Mouse (Mus musculus): ENCODE data around the gene Fau. TPM values are rescaled to one million over a fixed set of nuclear protein-coding genes. Genes with fewer than 3 reads are reported as not detected.

The Fau gene
- 809 and 853 TPM in 2 replicates for polyA plus RNA-seq (2015; fragmentation: Nextera tagmentation; extraction: Ambion mirVana)

DNA sequence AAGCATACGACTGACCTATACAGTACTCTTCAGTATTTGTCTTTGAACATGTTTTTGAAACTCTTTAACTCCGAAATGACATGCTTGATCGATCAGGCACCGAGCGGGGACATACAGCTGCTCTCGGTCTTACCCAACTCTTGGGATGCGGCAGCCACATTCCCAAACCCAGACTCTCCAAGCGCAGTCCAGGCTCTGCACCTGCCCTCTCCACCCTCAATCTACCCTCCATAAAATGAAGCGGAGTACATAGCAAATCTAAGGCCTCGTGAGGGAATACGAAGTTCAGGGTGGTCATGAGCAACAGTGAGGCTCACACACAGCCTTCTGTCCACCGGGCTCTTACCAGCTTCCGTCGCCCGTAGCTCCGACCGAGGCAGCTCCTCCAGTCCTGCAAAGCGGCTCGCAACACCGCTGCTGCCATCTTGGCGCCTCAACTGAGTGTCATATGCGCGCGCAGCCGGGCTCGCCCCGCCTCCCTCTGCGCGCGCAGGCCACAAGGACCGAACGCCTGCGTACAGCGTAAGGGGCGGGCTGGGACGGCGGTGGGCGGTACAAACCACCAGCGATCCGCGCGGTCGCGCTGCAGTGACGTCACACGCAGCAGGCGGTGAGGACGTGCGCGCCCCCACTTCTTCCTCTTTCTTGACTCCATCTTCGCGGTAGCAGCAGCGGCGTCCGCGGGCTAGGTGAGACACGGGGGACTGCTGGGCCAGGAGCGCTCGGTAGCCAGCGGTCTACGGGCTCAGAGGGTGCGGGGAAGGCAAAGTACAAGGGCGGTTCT lies at the start of gene Fau, which contains the start of gene Mrpl49:
TSS of gene Fau (plus strand) at position 532 of the 784 bp plus-strand sequence.
TSS of gene Mrpl49 (minus strand) at position 473 of the 784 bp plus-strand sequence.
- peak within 1 kb of the TSS; percentile 80 for H3K4me2 ChIP-seq (replicated peaks)
- H3K9me3 ChIP-seq (replicated peaks) = no peaks in the 10 kb centered on the region
- H3K36me3 ChIP-seq = peaks cover 47% of the 10 kb centered on the region
- H3K4me1 ChIP-seq = peaks cover 33% of the 10 kb centered on the region
- ATAC-seq (ENCODE audit: insufficient number of reproducible peaks, low FRiP score, low TSS enrichment, low read depth) = peak; percentile 92
- peak within 1 kb of the TSS; percentile 86 for H3K27ac ChIP-seq (replicated peaks)
- H3K4me3 ChIP-seq (replicated peaks) = peak within 1 kb of the TSS; percentile 97
- WGBS = under 1% methylated on average over 62 of the region's 63 CpGs
- H3K9ac ChIP-seq = peak within 1 kb of the TSS; percentile 95
- H3K27me3 ChIP-seq = no peaks in the 10 kb centered on the region

DNA sequence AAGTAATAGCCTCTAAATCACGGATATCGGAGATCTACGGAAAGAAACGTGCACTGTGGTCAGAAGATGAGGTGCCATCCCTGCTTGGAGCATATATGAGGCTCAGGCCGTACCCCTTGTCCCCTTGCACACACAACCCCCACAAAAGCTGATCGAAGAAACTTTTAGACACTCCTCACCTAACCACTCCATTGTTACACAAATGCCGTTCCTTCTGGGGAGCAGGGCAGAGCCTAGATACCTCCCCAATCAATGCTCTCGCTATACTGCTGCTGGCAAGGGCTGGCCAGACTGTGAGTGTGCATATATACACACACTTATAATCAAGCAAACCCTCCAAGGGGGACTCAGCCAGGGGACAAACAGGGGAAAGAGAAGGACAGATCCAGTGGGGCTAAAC lies 48.5 kb upstream of the Fau start:
- 70% methylated on average over 8 of the region's 8 CpGs for WGBS
- no peak overlapping the region for H3K27ac ChIP-seq (replicated peaks)
- no peak for ATAC-seq (ENCODE audit: insufficient number of reproducible peaks, low FRiP score, low TSS enrichment, low read depth)
- H3K9ac ChIP-seq = no peak overlapping the region
- no peaks in the 10 kb centered on the region for H3K9me3 ChIP-seq (replicated peaks)
- H3K4me3 ChIP-seq (replicated peaks) = no peak overlapping the region
- H3K4me1 ChIP-seq = peaks cover 5% of the 10 kb centered on the region
- H3K27me3 ChIP-seq = no peaks in the 10 kb centered on the region
- H3K36me3 ChIP-seq = peaks cover 35% of the 10 kb centered on the region
- no peak overlapping the region for H3K4me2 ChIP-seq (replicated peaks)

DNA sequence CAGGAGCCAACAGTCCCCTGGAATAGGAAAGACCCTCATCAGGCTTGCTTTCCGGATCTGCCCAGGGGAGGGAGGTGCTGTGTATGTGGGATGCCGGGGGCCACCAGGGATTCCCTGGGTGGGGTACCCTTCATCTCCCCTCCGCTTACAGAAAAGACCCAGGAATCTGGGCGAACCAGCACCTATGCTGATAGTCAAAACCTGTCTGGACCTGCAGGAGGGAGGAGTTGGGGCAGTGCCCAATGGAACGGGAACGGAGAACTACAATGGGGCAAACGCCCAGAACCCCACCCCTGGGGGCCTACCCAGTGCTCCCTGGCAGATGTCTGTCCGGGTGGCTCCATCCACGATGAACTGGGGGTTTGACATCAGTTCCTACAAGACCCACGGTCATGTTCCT lies 44.0 kb upstream of the Fau start:
- Histone ChIP-seq H3K36me3 (peaks cover 13% of the 10 kb centered on the region; the same call in 1 of the 2 replicates), H3K27me3 (no peaks in the 10 kb centered on the region), H3K4me3 (replicated peaks) (peak overlapping the region; percentile 59), H3K4me2 (replicated peaks) (peak overlapping the region; percentile 90), H3K27ac (replicated peaks) (no peak overlapping the region), H3K9me3 (replicated peaks) (no peaks in the 10 kb centered on the region), H3K4me1 (peaks cover 31% of the 10 kb centered on the region), H3K9ac (no peak overlapping the region)
- 74% methylated on average over 10 of the region's 10 CpGs for WGBS
- no peak for ATAC-seq (ENCODE audit: insufficient number of reproducible peaks, low FRiP score, low TSS enrichment, low read depth)

DNA sequence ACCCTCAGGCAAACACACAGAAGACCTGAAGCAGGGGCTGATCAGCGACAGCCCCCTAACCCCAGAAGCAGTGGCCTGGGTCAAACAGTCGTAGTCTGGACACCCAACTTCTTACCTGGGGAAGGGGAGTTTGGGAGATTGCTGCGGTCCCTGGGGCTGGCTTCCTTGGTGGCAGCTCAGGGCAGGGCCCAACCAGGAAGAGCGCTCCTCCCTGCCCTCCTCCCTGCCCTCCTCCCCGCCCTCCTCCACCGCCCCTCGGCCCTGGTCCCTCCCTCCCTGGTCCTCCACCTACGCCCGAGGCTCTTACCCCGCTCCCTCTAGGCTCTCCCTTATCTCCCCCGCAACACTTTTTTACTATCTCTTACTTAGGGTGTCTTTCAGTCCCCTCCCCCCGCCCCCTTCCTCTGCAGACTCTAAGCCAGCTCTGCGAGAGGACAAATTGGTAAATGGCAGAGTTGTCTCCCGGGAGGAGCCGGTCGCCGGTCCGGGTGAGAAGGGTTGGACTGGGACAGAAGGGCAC lies 42.6 kb upstream of the Fau start:
- H3K9ac ChIP-seq = peak overlapping the region; percentile 64
- no peaks in the 10 kb centered on the region for H3K9me3 ChIP-seq (replicated peaks)
- H3K4me1 ChIP-seq = peaks cover 31% of the 10 kb centered on the region
- peak overlapping the region; percentile 59 for H3K4me3 ChIP-seq (replicated peaks)
- H3K27me3 ChIP-seq = no peaks in the 10 kb centered on the region
- WGBS = 3% methylated on average over 18 of the region's 18 CpGs
- peak overlapping the region; percentile 90 for H3K4me2 ChIP-seq (replicated peaks)
- peaks cover 6% of the 10 kb centered on the region; the same call in 1 of the 2 replicates for H3K36me3 ChIP-seq
- H3K27ac ChIP-seq (replicated peaks) = peak overlapping the region; percentile 82
- ATAC-seq (ENCODE audit: insufficient number of reproducible peaks, low FRiP score, low TSS enrichment, low read depth) = peak; percentile 80

DNA sequence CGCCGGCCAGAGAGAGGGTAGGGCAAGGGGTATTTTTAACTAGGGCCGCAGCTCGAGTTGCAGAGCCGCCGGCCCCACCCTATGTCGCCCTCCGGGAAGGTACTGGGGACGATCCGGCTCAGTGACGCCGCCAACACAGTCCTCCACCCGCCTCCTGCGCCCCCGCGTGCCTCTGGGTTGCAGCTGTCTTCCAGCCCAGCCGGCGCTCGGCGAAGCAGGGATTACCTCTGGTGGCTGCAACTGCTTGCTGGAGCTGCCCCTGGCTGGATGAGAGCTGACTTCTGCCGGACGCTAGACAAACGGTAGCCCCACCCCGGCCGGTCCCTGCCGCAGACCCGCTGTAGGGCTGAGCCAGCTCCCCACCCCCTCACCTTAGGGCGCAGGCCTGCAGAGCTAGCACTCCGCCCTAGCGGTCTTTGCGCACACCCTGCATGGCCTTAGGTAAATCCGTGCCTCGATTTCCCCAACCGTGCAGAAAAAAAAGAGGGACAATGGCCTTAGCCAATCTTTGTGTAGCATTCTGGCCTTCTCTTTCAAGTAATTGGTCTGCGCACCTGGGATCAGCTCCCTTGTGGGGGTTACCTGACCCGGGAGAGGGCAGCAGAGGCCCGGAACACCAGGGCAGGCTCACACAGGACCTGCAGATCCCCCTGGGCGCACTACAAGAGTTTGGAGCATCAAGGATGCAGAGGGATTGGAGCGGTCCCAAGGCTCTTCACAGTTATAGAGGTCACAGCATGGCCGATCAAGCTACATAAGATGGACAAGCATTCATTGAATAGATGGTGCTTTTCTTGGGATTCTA lies 41.9 kb upstream of the Fau start, which contains the start of gene Capn1:
TSS of gene Capn1 (minus strand) at position 387 of the 805 bp plus-strand sequence.
- Histone ChIP-seq H3K4me1 (peaks cover 31% of the 10 kb centered on the region), H3K27ac (replicated peaks) (peak within 1 kb of the TSS; percentile 82), H3K36me3 (0 out of 2 replicates have a peak, but pooled peaks cover 1% of the 10 kb centered on the region), H3K9ac (peak within 1 kb of the TSS; percentile 64), H3K4me3 (replicated peaks) (peak within 1 kb of the TSS; percentile 59), H3K27me3 (no peaks in the 10 kb centered on the region), H3K9me3 (replicated peaks) (no peaks in the 10 kb centered on the region), H3K4me2 (replicated peaks) (peak within 1 kb of the TSS; percentile 90)
- WGBS = 3% methylated on average over 40 of the region's 40 CpGs
- peak; percentile 82 for ATAC-seq (ENCODE audit: insufficient number of reproducible peaks, low FRiP score, low TSS enrichment, low read depth)

DNA sequence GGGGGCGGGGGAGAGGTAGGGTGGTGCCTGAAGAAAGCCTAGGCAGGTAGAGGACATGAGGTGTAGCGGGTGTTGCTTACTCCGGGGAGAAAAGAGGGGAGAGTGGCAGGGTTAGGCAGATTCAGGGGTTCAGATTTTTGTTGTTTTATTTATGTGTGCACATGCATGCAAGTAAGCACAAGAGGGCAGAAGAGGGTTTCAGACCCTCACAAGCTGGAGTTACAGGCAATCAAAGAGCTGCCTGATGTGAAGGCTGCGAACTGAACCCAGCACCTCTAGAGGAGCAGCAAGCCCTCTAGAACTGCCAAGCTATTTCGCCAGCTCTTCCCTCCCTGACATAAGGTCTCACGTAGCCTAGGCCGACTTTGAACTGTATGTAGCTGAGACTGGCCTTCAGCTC lies 41.1 kb upstream of the Fau start:
- Histone ChIP-seq H3K27ac (replicated peaks) (no peak overlapping the region), H3K27me3 (no peaks in the 10 kb centered on the region), H3K4me2 (replicated peaks) (peak overlapping the region; percentile 90), H3K4me1 (peaks cover 31% of the 10 kb centered on the region), H3K4me3 (replicated peaks) (peak overlapping the region; percentile 59), H3K36me3 (no peaks in the 10 kb centered on the region), H3K9me3 (replicated peaks) (no peaks in the 10 kb centered on the region), H3K9ac (no peak overlapping the region)
- WGBS = 37% methylated on average over 7 of the region's 7 CpGs
- no peak for ATAC-seq (ENCODE audit: insufficient number of reproducible peaks, low FRiP score, low TSS enrichment, low read depth)

DNA sequence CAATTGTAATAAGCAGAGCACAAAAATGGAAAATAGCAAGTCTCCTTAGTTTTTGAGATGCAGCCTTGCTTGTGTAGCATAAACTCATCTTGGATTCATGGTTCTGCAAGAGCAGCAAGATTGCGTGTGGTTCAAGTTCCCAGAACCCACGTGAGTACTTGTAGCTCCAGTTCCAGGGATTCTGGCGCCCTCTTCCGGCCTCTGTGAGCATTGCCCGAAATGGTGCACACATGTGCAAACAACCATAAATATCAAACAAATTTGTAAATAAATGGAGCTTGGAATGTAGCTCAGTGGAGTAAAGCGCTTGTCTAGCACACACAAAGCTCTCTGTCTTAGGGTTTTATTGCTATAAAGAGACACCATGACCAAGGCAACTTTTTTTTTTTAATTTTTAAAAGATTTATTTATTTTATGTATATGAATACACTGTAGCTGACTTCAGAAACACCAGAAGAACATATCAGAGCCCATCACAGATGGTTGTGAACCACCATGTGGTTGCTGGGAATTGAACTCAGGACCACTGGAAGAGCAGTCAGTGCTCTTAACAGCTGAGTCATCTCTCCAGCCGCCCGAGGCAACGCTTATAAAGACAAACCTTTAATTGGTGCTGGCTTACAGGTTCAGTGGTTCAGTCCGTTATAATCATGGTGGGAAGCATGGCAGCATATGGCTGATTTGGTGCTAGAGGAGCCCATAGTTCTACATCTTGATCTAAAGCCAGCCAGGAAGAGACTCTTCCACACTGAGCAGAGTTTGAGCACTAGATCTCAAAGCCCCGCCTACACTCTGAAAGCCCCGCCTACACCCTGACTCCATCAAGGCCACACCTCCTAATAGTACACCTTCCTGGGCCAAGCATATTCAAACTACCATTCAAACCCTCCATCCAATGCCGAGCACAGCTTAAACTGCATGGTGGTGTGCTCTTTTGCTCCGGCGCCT lies 39.2 kb upstream of the Fau start:
- H3K36me3 ChIP-seq = no peaks in the 10 kb centered on the region
- H3K4me1 ChIP-seq = peaks cover 31% of the 10 kb centered on the region
- no peaks in the 10 kb centered on the region for H3K9me3 ChIP-seq (replicated peaks)
- H3K4me2 ChIP-seq (replicated peaks) = no peak overlapping the region
- H3K9ac ChIP-seq = no peak overlapping the region
- H3K27me3 ChIP-seq = no peaks in the 10 kb centered on the region
- no peak for ATAC-seq (ENCODE audit: insufficient number of reproducible peaks, low FRiP score, low TSS enrichment, low read depth)
- no peak overlapping the region for H3K27ac ChIP-seq (replicated peaks)
- no peak overlapping the region for H3K4me3 ChIP-seq (replicated peaks)
- 28% methylated on average over 15 of the region's 15 CpGs for WGBS

DNA sequence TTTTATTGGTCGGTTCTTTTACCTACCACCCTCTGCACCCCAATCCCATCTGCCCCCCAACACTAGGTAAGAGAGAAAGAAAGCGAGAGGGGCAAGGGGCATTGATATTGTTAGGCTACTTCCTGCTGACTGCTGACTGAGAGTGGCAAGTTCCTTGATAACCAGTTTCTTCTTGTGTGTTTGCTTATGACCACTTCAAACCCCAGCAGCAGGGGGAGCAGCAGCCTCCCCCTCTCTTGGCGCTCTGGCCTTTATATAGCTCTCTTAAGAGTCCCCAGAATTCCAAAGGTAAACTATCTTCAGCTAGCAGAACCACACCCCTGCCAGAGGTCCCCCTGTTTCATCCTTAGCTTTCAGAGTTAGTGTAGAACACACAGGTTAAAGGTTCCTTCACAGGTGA lies 37.4 kb upstream of the Fau start:
- Histone ChIP-seq H3K4me1 (peaks cover 17% of the 10 kb centered on the region), H3K36me3 (no peaks in the 10 kb centered on the region), H3K9me3 (replicated peaks) (no peaks in the 10 kb centered on the region), H3K27me3 (no peaks in the 10 kb centered on the region), H3K4me3 (replicated peaks) (no peak overlapping the region), H3K27ac (replicated peaks) (no peak overlapping the region), H3K9ac (no peak overlapping the region), H3K4me2 (replicated peaks) (no peak overlapping the region)
- 60% methylated on average over 3 of the region's 3 CpGs for WGBS
- no peak for ATAC-seq (ENCODE audit: insufficient number of reproducible peaks, low FRiP score, low TSS enrichment, low read depth)

DNA sequence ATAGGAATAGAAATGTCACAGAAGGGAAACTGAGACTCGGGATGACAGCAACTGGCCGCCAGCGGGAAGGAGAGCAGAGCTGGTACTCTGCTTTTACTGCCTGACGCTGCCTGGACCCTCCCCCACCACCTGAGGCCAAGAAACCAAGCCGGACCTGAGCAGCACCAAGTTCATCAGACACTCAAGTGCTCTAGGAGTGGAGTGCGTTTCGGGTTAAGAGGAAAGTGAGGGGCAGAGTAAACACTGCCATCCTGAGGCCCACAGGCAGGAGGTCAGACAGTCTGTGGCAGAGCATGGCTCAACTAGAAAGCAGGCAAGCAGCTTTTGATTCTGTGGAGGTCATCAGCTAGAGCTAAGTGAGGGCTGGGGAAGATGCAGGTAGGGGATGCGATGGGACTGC lies 34.6 kb upstream of the Fau start:
- H3K4me2 ChIP-seq (replicated peaks) = no peak overlapping the region
- ATAC-seq (ENCODE audit: insufficient number of reproducible peaks, low FRiP score, low TSS enrichment, low read depth) = no peak

DNA sequence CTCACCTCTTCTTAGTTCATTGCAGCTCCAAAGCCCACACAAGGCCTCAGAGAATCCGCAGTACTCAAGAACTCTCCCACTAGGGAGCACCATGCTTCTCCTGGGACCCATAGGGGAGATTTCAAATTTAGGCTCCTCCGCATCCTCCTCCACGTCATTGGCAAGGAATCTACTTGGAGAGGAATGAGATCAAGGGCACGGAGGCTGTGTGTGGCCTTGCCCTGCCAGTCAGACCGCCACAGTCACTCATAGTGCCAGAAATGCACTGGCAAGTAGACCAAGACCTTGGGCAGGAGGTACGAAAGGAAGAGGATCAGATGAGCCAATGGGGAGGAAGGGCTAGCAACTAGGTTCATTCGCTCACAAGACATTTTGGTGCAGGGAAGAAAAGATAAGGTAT lies 33.7 kb upstream of the Fau start:
- H3K4me2 ChIP-seq (replicated peaks) = no peak overlapping the region
- no peak overlapping the region for H3K27ac ChIP-seq (replicated peaks)
- WGBS = 82% methylated on average over 7 of the region's 7 CpGs
- no peaks in the 10 kb centered on the region for H3K9me3 ChIP-seq (replicated peaks)
- H3K27me3 ChIP-seq = no peaks in the 10 kb centered on the region
- ATAC-seq (ENCODE audit: insufficient number of reproducible peaks, low FRiP score, low TSS enrichment, low read depth) = no peak
- no peaks in the 10 kb centered on the region for H3K4me1 ChIP-seq
- no peak overlapping the region for H3K9ac ChIP-seq
- no peak overlapping the region for H3K4me3 ChIP-seq (replicated peaks)
- H3K36me3 ChIP-seq = no peaks in the 10 kb centered on the region

More for the DNA sequence above, 34.6 kb upstream of the Fau start:
- Histone ChIP-seq H3K4me1 (no peaks in the 10 kb centered on the region), H3K9me3 (replicated peaks) (no peaks in the 10 kb centered on the region), H3K4me3 (replicated peaks) (no peak overlapping the region), H3K9ac (no peak overlapping the region), H3K27ac (replicated peaks) (no peak overlapping the region), H3K36me3 (no peaks in the 10 kb centered on the region), H3K27me3 (no peaks in the 10 kb centered on the region)
- 59% methylated on average over 8 of the region's 8 CpGs for WGBS

Data from embryonic facial prominence, embryonic 15.5 days (tissue).